Mouse (Mus musculus) liver, postnatal 0 days (tissue): ENCODE measurements at regions not wholly inside any gene's neighbourhood (a gene's known extent, or its start where the extent isn't known, plus 50 kb on each side); places are given as distances from the start of the nearest gene placed in this dataset.

Experiments used
- ATAC-seq: fragments of 200-750 bp; cut with Nextera tagmentation; 2 replicates; pipeline ENCODE4 v1.8.0; 2017; ENCODE audit warnings: mild to moderate bottlenecking, moderate library complexity
- DNase-seq: peaks from one replicate; pipeline ENCODE4 v3.0.0-alpha.2; 2016
- H3K27ac ChIP-seq: fragments of 300-500 bp; sonication (generic); 2 replicates; pipeline ENCODE4 v1.5.1; 2014; ENCODE audit warnings: antibody characterized with exemption, moderate library complexity, mild to moderate bottlenecking, low read depth
- H3K27me3 ChIP-seq: fragments of 300-500 bp; sonication (generic); 2 replicates; pipeline ENCODE4 v1.6.1; 2014; ENCODE audit warnings: low read length, control low read depth, mixed read lengths; ENCODE audit not compliant: insufficient read depth
- H3K36me3 ChIP-seq: fragments of 300-500 bp; sonication (generic); replicated peaks from 2 replicates; pipeline ENCODE4 v1.6.1; 2014; ENCODE audit warnings: mild to moderate bottlenecking, control low read depth, low read length, moderate library complexity, mixed read lengths; ENCODE audit not compliant: insufficient read depth
- H3K4me1 ChIP-seq: fragments of 300-500 bp; sonication (generic); 2 replicates; pipeline ENCODE4 v1.6.1; 2014; ENCODE audit warnings: antibody characterized with exemption, mild to moderate bottlenecking, control low read depth; ENCODE audit not compliant: insufficient read depth
- H3K4me2 ChIP-seq: fragments of 300-500 bp; sonication (generic); 2 replicates; pipeline ENCODE4 v1.6.1; 2014; ENCODE audit warnings: low read depth, mild to moderate bottlenecking, low read length, moderate library complexity, mixed read lengths
- H3K4me3 ChIP-seq: fragments of 300-500 bp; sonication (generic); 2 replicates; pipeline ENCODE4 v1.5.1; 2014; ENCODE audit warnings: low read depth, low read length
- H3K9ac ChIP-seq: fragments of 300-500 bp; sonication (generic); replicated peaks from 2 replicates; pipeline ENCODE4 v1.6.1; 2014; ENCODE audit warnings: mild to moderate bottlenecking, moderate library complexity
- H3K9me3 ChIP-seq: fragments of 300-500 bp; sonication (generic); 2 replicates; pipeline ENCODE4 v1.6.1; 2016; ENCODE audit warnings: mild to moderate bottlenecking, control low read depth, low read length, mixed read lengths
- CTCF ChIP-seq: sonication (generic); IDR thresholded peaks from 2 replicates; pipeline ENCODE4 v1.5.1; 2016; ENCODE audit warnings: antibody characterized with exemption, low read depth
- EP300 ChIP-seq: IDR thresholded peaks from 2 replicates; pipeline ENCODE4 v1.6.1; 2016; ENCODE audit warnings: antibody characterized with exemption, low read depth, mild to moderate bottlenecking
- WGBS: fragments of 180-500 bp; shearing (Covaris S2); extraction: QIAGEN DNeasy Blood & Tissue Kit; methylation state at CpG from one replicate; pipeline ENCODE4 v1.1.7; 2014; ENCODE audit not compliant: insufficient replicate concordance; 5-methylcytosine and 5-hydroxymethylcytosine counted together

- no peaks in the 10 kb centered on the region for H3K36me3 ChIP-seq
- H3K4me3 ChIP-seq: peak overlapping the region; percentile 17; the same call in 1 of the 2 replicates
- no peak overlapping the region for H3K9ac ChIP-seq
- H3K27ac ChIP-seq: 0 out of 2 replicates have a peak overlapping the region, but pooled peaks have one; percentile 25
- H3K27me3 ChIP-seq: 0 out of 2 replicates have a peak, but pooled peaks cover 7% of the 10 kb centered on the region
- H3K4me1 ChIP-seq: peaks cover 36% of the 10 kb centered on the region
- no peak for DNase-seq
- peak overlapping the region; percentile 65 for H3K4me2 ChIP-seq
- ATAC-seq: no peak
- TF ChIP-seq CTCF (no peak), EP300 (no peak)
- H3K9me3 ChIP-seq: no peaks in the 10 kb centered on the region
- 20% methylated on average over 20 of the region's 20 CpGs for WGBS
Observed at GRCm38 (mm10) chr13:97434961-97435864, 194.3 kb downstream of the Enc1 start.

- no peaks in the 10 kb centered on the region for H3K9me3 ChIP-seq
- ATAC-seq (no peak), DNase-seq (no peak)
- TF ChIP-seq EP300 (no peak), CTCF (no peak)
- no peak overlapping the region for H3K4me3 ChIP-seq
- peaks cover 27% of the 10 kb centered on the region for H3K4me1 ChIP-seq
- 0 out of 2 replicates have a peak, but pooled peaks cover 7% of the 10 kb centered on the region for H3K27me3 ChIP-seq
- no peak overlapping the region for H3K4me2 ChIP-seq
- H3K27ac ChIP-seq: no peak overlapping the region
- H3K36me3 ChIP-seq: no peaks in the 10 kb centered on the region
- 68% methylated on average over 7 of the region's 7 CpGs for WGBS
- no peak overlapping the region for H3K9ac ChIP-seq
Observed at GRCm38 (mm10) chr13:97434167-97434566, 193.3 kb downstream of the Enc1 start.

- Histone ChIP-seq H3K27ac (no peak overlapping the region), H3K4me3 (no peak overlapping the region), H3K9ac (no peak overlapping the region), H3K27me3 (0 out of 2 replicates have a peak, but pooled peaks cover 7% of the 10 kb centered on the region), H3K36me3 (no peaks in the 10 kb centered on the region), H3K9me3 (no peaks in the 10 kb centered on the region), H3K4me1 (peaks cover 16% of the 10 kb centered on the region; the same call in 1 of the 2 replicates), H3K4me2 (no peak overlapping the region)
- ATAC-seq (no peak), DNase-seq (no peak)
- TF ChIP-seq CTCF: no peak
- WGBS: 60% methylated on average over 4 of the region's 4 CpGs
Observed at GRCm38 (mm10) chr13:97432627-97433026, 191.7 kb downstream of the Enc1 start.

- Histone ChIP-seq H3K36me3 (no peaks in the 10 kb centered on the region), H3K4me3 (no peak overlapping the region), H3K4me1 (peaks cover 5% of the 10 kb centered on the region; the same call in 1 of the 2 replicates), H3K9ac (no peak overlapping the region), H3K27me3 (0 out of 2 replicates have a peak, but pooled peaks cover 7% of the 10 kb centered on the region), H3K27ac (no peak overlapping the region), H3K9me3 (no peaks in the 10 kb centered on the region), H3K4me2 (no peak overlapping the region)
- TF ChIP-seq EP300: no peak
- no peak for TF ChIP-seq CTCF
- WGBS: 56% methylated on average over 2 of the region's 2 CpGs
- ATAC-seq: no peak
- no peak for DNase-seq
Observed at GRCm38 (mm10) chr13:97430885-97431284, 190.0 kb downstream of the Enc1 start.

- Histone ChIP-seq H3K27ac (no peak overlapping the region), H3K9me3 (no peaks in the 10 kb centered on the region), H3K36me3 (no peaks in the 10 kb centered on the region), H3K4me2 (no peak overlapping the region), H3K4me3 (no peak overlapping the region), H3K9ac (no peak overlapping the region), H3K4me1 (no peaks in the 10 kb centered on the region), H3K27me3 (no peaks in the 10 kb centered on the region)
- WGBS: 79% methylated on average over 6 of the region's 6 CpGs
- DNase-seq: no peak
- TF ChIP-seq CTCF (no peak), EP300 (no peak)
- ATAC-seq: no peak
Observed at GRCm38 (mm10) chr13:97428163-97428562, 187.3 kb downstream of the Enc1 start.

GRCm38 (mm10) chr13:97427537-97427936 lies 186.6 kb downstream of the Enc1 start:
- H3K27ac ChIP-seq: no peak overlapping the region
- no peaks in the 10 kb centered on the region for H3K27me3 ChIP-seq
- H3K9ac ChIP-seq: no peak overlapping the region
- H3K36me3 ChIP-seq: no peaks in the 10 kb centered on the region
- ATAC-seq (no peak), DNase-seq (peak; percentile 5)
- H3K4me2 ChIP-seq: no peak overlapping the region
- no peak overlapping the region for H3K4me3 ChIP-seq
- no peaks in the 10 kb centered on the region for H3K4me1 ChIP-seq
- 41% methylated on average over 4 of the region's 4 CpGs for WGBS
- TF ChIP-seq EP300 (no peak), CTCF (no peak)
- H3K9me3 ChIP-seq: no peaks in the 10 kb centered on the region
